Mouse (Mus musculus) embryo, embryonic 11 days (tissue): ENCODE data around the gene Tmem131l.
A peak's percentile ranks its signal among the peaks of the same experiment; 100 is the strongest.

ENCODE experiments used
- DNase-seq: peaks from one replicate; pipeline ENCODE4 v3.0.0-alpha.2; 2015

Tmem131l gene

DNA sequence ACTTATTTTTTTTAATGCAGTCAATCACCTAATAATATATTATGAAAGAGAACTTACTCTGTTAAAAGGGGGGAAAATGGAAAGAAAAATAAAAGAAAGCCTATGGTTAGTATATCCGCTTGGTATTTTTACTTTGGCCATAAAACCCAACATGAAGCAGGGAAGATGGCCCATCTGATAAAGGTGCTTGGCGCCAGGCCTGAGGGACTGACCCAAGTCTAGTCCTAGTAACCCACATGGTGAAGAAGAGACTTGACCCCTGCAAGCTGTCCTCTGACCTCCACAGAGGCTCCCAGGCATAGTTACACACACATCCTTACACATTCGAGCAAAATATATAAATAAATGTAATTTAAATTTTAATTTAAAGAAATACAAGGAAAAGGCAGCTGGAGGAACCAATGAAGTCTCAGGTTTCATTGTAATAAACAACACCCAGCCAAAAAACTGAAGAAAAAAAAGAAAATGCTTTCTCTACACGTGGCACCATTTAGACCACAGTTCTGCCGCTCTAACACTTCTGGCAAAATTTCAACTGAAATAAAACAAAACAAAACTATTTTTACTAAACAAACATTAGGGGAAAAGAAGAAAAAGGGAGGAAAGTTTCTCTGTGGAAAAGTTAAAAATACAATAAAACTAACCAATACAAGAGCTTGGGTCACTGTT, 28.8 kb downstream of the Tmem131l start:
- no peak for DNase-seq

DNA sequence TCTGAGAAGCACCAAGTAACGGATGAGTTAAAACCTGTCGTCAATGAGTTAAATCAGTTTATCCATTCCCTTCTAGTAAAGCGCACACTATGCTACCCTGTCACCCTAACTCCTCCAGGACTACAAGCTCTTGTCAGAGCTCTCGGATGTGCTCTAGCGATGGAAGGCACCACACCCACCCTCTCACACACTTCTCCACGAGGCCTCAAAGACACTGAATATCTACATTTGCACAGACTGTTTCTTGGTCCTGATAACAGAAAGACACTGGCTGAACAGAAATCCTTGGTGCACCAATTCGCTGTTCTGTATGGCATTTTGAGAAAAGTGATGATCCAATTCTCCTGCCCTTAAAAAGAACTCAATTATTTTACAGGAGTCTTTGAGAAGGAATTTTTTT, 34.0 kb downstream of the Tmem131l start:
- DNase-seq, result no peak

DNA sequence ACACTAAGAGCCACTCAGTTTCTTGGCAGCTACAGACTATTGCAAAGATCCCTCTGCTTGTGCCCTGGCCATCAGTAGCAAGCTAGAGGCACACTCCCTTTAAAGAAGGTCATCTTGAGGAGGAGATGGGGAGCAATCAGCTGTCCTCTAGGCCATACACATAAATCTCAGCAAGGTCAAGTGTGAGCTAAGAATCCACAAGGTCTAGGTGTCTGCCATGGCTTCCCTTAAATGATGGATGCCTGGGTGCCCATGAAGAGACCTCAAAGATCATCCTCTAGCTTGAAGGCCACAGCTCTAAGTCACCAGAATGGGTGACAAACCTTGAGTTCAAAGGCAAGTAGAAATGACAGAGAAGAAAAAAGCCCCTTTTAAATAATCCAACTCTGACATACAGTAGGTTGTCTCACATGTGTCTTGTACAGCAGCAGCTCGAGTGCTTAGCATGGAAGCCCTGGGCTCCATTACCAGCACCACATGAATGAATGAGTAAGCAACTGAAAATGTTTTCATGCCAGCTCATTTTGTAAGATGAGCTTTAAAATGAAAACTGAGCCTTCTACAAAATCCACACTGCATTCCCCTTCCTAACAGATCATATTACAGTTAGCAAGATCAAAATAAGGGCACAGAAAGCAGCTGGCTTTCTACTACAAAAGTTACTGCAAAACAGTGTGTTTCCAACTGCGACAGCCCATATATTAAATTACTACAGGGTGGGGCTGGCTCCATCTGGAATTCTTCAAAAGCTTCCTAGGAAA, 35.5 kb downstream of the Tmem131l start:
- peak; percentile 52 for DNase-seq

DNA sequence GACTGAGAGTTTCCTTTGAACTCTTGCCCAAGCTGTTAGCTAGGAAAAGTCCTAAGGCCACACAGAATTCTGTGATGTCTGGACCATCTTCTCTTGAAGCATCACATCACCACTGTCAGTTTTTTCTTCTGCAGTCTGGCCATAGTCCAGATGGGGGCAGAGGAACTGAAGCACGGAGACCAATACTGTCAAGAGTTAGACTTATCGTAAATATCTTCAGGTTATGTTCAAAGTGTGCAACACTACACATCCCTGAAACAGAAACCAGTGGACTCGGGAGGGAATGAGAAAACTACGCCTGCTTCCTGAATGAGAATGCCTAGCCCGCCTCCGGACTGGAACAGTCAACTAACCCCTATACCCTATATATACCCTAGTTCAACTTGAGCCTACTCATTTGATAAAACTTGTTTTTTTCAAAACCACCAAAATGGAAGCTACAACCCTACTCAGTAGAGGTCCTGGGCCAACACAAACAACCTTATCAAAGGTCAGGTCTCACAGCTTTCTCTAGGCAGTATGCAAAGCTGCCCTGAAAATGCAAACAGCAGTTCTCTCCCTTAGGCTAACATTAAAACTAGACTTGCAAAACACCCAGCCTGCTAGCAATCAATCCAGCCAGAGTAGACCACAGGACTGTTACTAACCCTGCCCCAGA, 37.4 kb downstream of the Tmem131l start:
- DNase-seq, result no peak

DNA sequence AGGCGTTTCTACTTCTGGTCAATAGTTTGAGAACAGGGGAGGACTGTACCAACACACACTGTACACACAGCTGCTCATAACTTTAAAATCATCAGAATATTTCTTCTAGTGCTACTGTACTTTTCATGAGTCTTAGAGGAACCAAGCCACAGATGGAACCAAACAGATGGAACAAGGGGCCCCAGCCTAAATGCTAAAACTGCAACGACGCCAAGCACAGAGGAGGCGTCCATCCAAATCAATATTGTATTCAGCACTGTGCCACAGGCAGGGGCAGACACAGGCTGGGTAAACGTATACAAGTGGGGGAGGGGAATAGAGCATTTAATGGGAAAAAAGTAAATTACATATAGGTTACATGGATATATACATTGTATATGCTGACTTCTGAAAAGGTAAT, 42.4 kb downstream of the Tmem131l start:
- DNase-seq, result no peak

DNA sequence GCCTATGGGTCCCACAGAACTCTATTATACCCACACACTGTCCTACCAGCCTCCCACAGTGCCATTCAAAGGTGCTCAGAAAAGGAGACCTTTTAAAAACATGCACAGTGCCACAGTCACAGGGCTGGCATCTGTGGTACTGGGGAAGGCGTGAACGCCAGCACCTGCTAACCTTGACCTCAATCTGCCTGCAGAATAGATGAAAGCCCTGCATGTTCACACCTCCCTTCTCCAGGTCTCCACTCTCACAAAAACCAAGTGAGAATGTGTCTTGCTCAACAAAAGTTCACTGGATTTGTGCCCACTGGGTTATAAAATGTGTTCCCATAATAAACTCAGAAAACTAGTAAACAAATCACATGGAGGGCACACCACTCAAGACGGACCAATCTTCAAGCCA, 42.9 kb downstream of the Tmem131l start:
- no peak for DNase-seq

DNA sequence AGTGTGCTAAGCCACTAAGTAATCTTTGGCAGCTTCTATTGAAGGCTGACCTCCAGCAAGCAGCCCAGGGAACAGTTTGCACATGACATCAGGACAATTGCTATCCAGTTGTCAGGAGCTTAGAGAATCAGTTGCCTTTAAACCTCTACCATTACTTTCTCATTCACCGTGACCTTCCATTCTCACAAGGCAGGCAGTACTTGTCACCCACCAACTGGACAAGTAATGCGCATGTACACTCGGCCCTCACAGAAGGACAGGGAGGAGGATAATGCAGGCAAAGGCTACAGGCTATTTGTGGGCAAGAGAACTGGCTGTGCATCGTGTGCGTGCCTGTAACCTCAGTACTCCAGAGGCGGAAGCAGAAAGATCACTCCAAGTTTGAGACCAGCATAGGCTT, 43.9 kb downstream of the Tmem131l start:
- no peak for DNase-seq

DNA sequence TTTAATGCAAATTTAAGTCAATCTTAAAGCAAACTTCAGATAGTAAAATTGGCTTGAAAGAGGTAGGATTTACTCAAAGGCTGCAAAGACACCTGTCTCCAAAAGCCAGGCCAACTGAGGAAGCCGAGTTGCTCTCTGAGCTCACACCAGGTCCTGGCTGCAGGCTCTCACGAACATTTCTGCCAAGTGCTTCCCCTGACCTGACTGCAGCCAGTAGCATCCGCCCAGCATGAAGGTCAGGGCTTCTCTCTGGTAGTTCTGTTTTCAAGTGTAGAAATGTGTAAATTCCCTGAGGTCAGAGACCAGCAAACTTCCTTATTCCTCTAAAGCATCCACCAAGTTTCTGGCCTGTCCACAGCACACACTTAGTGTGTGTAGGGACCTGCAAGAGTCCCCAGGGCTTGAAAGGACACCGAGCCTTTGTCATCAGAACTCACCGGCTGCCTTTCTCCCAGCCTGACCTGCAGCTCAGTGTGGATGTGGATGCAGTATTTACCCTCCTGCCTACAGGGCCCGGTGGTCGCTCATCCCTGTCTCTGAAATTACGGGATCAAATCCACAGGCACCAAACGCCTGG, 44.6 kb downstream of the Tmem131l start:
- DNase-seq, result no peak

DNA sequence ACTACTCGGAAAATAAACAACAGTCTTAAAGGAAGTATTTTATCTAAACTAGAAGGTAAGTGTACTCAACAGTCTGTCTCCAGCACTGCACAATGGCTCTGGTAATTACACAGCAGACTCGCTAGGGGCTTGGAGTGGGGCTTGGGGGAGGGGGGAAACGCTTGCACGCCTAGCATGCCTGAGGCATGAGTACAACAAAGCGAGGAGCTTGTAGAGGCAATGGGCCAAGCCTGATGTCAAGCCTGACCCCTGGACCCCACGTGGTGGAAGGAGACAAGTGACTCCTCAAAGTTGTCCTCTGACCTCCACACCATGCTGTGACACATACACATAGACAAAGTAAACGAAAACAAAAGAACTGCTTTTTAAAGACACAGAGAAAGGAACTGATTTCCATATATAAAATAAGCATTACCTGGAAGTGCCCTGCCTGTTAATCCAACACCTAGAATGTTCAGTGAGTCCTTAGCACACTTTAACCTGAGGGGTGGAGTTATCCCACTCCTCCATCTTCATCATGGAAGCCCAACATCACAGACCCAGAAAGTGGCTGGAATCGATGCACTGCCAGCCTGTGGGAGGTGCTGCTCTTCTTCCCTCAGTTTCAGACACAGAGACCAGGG, 45.6 kb downstream of the Tmem131l start:
- peak; percentile 82 for DNase-seq

DNA sequence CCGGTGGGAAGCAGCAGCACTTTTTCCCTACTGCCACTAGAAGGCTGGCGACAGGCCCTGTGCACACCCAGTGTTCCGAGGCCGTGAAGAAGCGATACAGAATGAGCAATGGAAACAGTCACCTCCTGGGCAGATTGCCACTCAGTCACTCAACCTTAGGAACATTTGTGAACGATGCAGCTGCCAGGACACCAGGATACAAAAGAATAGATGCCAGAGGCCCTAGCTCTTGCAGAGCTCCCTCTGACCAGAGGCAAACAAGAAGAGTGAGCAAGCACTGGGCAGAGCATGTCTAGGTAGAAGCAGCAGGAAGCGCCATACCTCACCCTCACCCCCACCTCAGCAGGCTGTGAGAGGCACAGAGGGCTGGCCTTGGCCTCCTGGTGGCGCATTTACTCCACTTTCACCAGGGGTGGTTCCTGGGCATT, 46.9 kb downstream of the Tmem131l start:
- no peak for DNase-seq

DNA sequence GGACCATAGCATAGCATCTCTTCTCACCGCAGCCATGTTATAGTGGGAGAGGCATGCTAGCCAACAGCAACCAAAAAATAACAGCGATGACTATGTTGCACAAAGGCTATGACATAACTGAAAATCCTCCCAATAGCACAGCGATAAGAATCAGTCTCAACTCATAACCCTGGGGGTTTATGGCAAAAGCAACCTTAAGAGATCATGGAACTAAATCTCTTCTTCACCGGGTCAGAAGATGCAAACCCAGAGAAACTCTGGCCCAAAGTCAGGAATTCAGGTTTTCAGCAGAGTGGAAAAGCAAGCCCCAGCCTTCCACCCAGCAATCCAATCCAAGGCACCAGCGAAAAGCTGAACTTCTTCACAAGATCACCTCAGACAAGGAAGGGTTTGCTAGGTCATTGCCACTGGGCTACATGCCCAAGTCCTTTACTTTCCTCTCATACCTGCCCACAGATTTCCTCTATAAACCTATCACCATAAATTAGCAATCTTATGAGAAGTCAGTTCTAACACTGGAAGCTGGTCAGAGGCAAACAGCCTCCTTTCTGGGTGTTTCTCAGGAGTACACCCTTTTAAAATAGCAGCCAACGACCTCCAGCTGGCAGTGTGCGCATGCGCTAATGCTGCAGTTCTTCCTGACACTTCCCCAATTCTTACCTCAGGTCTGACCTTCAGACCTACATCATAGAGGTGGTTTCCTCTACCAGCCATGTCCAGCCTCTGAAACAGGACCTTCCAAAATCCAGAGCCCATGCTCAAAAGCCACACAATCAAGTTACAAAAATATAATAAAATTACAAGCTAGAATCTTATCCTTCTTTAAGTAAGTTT, 48.1 kb downstream of the Tmem131l start:
- DNase-seq, result no peak

DNA sequence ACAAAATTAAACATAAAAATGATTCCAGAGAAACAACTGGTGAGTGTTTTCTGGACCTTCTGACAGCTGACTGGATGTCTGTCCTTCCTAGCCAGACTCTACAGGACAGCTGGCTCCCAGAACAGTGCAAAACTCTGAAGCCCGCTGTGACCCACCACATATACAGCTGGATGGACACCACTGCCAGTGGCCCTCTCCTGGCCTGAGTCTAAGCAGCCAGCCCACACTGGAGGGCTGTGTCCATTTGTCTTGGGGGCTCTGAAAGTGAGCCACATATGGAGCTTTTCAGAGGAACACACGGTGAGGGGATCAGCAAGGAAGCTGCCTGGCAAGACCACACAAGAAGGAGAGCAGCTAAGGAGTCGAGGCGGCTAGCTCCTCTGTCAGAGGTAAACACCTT, 51.8 kb downstream of the Tmem131l start:
- peak; percentile 45 for DNase-seq

DNA sequence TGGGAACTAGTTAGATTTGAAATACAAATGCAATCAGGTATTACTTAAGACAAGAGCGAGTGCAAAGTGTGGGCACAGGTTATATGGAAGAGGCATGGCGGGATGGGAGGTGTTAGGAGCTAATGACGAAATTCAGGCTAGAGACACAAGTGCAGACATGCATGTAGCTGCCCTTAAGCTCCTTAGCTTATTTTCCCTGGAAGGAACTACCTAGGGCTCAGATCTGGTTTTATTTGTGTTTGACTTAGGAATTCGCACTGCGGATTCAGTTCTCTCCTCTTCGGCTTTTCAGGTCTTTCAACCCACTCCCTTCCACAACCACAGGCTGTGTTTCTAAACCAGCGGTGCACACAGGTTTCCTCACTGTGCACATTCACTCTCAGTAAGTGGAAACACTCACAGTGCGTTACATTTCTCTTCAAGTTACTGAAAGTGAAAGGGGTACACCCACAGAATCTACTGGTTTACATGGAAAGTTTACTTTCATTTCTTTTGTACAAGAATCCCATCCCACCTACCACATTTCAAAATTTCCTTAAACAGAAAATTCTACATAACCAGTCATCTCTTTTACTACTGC, 52.4 kb downstream of the Tmem131l start:
- DNase-seq, result no peak

DNA sequence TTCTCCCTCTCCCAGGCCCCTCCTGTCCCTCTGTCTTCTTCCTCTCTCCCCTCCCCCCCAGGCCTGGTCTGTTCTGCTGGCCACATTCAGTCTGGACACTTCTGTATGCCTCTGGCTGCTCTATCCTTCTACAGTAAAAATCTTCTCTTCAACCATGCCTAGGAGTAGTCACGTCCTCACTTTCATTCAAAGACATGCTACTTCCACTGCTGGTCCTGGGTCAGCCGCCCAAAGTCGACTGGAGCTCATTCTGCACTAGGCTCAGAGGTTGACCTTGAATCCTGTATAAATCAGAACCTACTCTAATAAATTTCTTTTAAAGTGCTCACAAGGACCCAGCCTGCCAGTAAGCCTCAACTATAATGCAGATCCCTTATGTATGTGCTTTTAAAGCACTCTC, 53.2 kb downstream of the Tmem131l start:
- no peak for DNase-seq

DNA sequence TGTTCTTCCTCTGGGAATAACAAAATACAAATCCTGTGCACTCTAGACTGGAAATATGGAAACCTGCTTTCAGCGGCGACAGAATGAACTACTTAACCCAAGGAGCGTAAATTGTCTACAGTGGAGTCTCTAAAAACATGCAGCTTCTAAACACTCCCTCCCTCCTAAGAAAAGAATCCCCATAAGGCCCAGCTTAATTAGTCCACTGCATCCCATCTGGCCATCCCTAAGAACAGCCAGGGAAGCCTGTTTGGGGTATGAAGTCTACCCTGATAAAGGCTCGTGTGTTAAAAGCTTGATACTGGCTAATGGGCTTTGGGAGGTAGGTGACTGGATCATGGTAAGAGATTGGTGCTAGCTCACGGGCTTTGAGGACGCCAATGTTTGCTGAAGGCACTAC, 54.5 kb downstream of the Tmem131l start:
- no peak for DNase-seq

DNA sequence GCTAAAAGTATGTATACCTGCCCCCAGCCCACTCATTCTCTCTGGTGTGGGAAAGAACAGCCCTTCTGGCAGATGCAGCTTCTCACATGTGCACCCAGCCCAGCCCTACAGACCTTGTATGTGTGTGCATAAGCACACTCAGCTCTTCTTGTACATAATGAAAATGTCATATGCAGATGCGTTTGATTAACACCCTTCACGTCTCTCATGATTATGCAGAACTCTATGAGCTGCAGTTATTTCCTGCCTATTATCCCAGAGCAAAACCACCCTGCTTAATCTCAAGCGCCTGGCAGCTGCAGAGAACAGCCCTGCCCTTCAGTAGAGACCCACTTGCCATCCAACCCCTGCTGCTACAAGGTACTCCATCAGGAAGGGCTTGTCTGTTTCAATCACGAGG, 55.6 kb downstream of the Tmem131l start:
- no peak for DNase-seq

DNA sequence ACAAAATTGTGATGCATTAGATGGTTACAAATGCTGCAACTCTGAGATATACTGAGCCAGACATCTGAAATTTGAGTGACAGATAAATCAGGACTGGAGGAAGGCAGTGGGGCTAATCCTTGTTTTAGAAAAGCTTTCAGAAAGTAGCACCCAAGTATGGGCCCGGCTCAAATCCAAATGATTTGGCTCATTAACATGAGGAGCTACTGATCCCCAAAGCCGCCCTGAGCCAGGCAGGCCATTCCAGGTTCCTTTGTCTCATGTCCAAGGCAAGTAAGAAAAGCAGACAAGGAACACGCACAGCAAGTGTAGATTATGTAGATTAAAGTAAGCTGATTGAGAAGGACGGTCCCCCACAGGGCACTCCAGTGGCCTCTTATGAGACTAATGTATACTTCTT, 57.2 kb downstream of the Tmem131l start:
- DNase-seq, result no peak

DNA sequence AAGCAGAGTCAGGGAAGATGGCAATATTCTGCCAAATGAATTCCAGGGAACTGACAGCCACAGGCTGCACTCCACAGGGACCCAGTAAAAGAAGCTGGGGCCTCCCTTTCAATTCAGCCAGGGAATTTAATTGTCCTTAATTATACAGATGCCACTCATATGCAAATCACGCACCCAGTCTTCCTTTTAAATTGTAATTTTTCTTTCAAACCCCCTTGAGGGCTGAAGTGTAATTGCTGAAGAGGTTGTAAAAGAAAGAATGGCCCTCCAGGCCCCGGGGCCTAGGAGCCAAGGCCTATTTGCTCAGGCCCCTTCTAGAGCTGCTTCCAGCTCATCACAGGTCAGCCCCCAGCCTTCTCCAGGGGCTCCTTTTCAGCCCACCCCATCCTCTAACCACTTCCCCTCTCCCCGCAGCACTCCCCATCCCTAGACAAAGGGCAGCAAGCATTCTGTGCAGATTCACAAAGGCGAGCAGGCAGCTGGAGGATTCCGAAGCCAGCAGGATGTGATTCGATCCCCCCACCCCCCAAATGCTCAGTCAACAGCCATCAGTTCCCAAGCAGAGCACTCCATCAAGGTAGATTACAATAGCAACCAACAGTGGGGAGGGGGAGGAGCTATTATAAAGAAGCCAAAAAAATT, 59.6 kb downstream of the Tmem131l start:
- DNase-seq, result peak; percentile 82

DNA sequence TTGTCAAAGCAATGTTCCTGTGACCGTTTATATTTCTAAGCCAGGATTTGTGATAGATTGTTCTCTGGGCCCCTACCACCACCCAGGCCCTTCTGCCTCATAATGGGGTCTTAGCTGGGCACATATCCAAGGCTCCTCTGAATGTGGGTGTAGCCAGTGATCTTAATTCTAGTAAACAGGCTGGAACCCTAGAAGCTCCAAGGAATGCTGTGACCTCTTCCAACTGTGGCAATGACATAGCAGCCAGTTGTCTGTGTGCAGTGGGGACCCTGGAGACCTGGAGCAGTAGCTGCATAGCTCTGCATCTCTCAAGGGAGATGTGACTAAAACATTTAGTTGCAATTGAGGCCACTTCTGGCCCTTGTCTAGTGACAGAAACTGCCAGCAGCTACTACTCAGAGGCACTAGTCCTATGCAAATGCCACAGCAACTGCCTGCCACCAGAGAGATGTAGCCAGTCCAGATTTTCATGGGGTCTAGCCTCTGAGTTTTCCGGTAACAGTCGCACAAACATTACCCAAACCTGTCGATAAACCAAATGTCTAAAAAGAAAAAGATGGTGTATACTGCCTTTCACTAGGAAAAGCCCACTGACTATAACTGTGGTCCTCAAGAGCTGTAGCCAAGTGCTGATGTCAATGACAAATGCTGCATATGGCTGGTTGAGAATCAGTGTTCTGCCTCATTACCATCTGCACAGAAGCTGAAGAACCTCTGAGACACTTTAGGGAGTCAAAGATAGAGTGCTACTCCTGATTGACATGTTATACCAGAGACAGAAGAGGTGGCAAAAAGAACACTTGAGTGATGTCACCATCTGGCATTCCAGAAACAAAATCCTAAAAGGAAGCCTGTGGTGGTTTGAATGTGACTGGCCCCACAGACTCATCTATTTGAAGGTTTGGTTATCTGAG, 61.2 kb downstream of the Tmem131l start:
- DNase-seq, result no peak

DNA sequence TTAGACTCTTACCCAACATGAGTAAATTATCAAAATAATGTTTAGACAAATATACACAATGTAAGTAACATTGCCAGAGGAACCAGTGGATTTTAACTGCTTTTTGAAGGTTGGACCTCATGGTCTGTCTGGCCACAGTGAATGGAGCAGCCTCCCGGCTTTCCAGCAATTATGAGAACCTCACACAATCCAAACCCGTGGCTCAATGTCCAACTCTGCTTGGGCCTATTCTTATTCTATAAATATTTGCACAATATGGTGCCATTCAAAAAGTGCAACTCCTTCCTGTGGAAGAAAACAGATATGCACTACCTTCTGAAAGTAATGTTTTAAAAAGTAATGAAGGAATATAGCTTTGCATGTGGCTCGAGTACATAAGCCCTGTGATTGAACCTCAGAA, 62.2 kb downstream of the Tmem131l start:
- DNase-seq, result no peak
